Mouse (Mus musculus): ENCODE data around the gene Gm6509.
"Not testable (repeated sequence)": the region's sequence is repeated elsewhere in the genome, so short reads cannot be mapped to it uniquely, and the experiment has no call there.

The Gm6509 gene

GRCm38 (mm10) chr5:94623679-94624078 is at the start of gene Gm6509:
Gene Gm6509, plus strand, starts transcription at chr5:94623979.
- not testable (repeated sequence) for DNase-seq (ENCODE audit: low spot score)

- not testable (repeated sequence) for DNase-seq (ENCODE audit: low spot score)
Observed at GRCm38 (mm10) chr5:94616242-94616641, 7.5 kb upstream of the Gm6509 start, which contains the start of gene Gm3147. Gene Gm3147, minus strand, starts transcription at chr5:94616342.

- not testable (repeated sequence) for DNase-seq (ENCODE audit: low spot score)
Observed at GRCm38 (mm10) chr5:94648082-94648481, 24.3 kb downstream of the Gm6509 start, which contains the start of gene Gm6205. Gene Gm6205, plus strand, starts transcription at chr5:94648382.

Data from adipocyte (in vitro differentiated cells).